Mouse (Mus musculus): Measurements from ENCODE around the gene Echdc3. TPM values are rescaled to one million over a fixed set of nuclear protein-coding genes. Genes with fewer than 3 reads are reported as not detected.

Gene Echdc3
- total RNA-seq, 4 experiments from 2014 or later, result 33.7 to 77.4 (median 52.6) TPM

- DNase-seq, result no peak
Observed at GRCm38 (mm10) chr2:6165771-6166170, 47.1 kb downstream of the Echdc3 start.

GRCm38 (mm10) chr2:6164606-6165290, 48.1 kb downstream of the Echdc3 start:
- DNase-seq, result no peak

- DNase-seq, result no peak
Observed at GRCm38 (mm10) chr2:6162366-6163040, 50.3 kb downstream of the Echdc3 start.

- no peak for DNase-seq
Observed at GRCm38 (mm10) chr2:6159735-6160134, 53.1 kb downstream of the Echdc3 start.

GRCm38 (mm10) chr2:6159219-6159618, 53.6 kb downstream of the Echdc3 start:
- no peak for DNase-seq

- DNase-seq, result no peak
Observed at GRCm38 (mm10) chr2:6157635-6158034, 55.2 kb downstream of the Echdc3 start.

- no peak for DNase-seq
Observed at GRCm38 (mm10) chr2:6157208-6157607, 55.6 kb downstream of the Echdc3 start.

- no peak for DNase-seq
Observed at GRCm38 (mm10) chr2:6149801-6150200, 63.0 kb downstream of the Echdc3 start.

GRCm38 (mm10) chr2:6146901-6147300, 65.9 kb downstream of the Echdc3 start:
- no peak for DNase-seq

- DNase-seq, result no peak
Observed at GRCm38 (mm10) chr2:6146257-6146656, 66.6 kb downstream of the Echdc3 start.

- no peak for DNase-seq
Observed at GRCm38 (mm10) chr2:6145611-6146010, 67.2 kb downstream of the Echdc3 start.

GRCm38 (mm10) chr2:6142915-6143654, 69.7 kb downstream of the Echdc3 start:
- DNase-seq, result no peak

GRCm38 (mm10) chr2:6140572-6141161, 72.2 kb downstream of the Echdc3 start:
- no peak for DNase-seq

Other genes starting within 250 kb of the Echdc3 start
- gene Proser2, start 82.8 kb downstream of the Echdc3 start, total RNA-seq (2022), result 10 to 100 TPM; 15.6 to 19.0 (median 17.1) TPM
- gene Usp6nl, start 109.6 kb upstream of the Echdc3 start, total RNA-seq (2022), result 10 to 100 TPM; 31.7 to 41.4 (median 35.1) TPM